Mouse (Mus musculus): Measurements from ENCODE around the gene C130073F10Rik.
"Not testable (repeated sequence)": the region's sequence is repeated elsewhere in the genome, so short reads cannot be mapped to it uniquely, and the experiment has no call there.

The C130073F10Rik gene

GRCm38 (mm10) chr4:101893656-101894420 is at the start of gene C130073F10Rik:
Gene C130073F10Rik, minus strand, starts transcription at chr4:101893789.
- no peak for DNase-seq

- DNase-seq: not testable (repeated sequence)
Observed at GRCm38 (mm10) chr4:101940107-101940506, 46.5 kb upstream of the C130073F10Rik start, which contains the start of gene Gm12794. Gene Gm12794, plus strand, starts transcription at chr4:101940407.

DNA sequence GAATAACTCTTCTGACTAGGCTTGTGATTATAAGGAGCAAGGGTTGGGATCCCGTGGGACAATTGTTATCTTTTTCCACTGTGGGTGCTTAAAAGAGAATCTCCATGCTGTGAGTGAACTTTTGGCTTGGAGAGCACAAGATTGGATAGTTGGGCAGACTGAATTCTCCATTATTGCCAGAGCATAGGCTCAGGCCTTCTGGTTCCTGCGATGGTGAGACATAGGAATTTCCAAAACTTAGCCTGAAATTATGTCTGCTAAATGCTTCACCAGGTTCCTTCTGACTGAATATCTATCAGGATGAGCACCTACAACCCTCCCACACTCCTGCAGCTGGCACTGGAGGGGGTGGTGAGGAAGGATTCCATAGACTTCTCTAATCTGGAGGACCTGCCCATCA is 15.2 kb upstream of the C130073F10Rik start, which contains the start of gene Gm12800:
Gm12800 (plus strand) TSS at position 301 of the 400 bp plus-strand sequence.
- DNase-seq: not testable (repeated sequence)

DNA sequence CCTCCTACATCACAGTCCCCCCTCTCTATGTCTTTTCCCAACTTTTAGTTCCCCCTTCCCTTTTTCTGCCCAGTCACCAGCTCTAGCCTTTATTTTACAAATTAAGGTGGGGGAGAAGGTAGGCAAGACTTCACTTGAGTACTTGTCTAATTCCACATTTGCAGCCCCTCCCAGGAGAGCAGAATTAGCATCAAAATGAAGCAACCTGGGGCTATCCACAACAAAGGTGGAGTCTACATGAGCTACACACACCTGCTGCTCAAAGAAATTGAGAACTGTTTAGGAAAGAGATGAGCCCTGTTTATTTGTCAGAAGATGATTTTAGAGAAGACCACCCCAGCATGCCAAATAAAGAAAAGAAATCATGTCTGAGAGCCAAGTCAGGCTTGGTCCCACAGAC is 4.2 kb downstream of the C130073F10Rik start:
- DNase-seq: no peak

DNA sequence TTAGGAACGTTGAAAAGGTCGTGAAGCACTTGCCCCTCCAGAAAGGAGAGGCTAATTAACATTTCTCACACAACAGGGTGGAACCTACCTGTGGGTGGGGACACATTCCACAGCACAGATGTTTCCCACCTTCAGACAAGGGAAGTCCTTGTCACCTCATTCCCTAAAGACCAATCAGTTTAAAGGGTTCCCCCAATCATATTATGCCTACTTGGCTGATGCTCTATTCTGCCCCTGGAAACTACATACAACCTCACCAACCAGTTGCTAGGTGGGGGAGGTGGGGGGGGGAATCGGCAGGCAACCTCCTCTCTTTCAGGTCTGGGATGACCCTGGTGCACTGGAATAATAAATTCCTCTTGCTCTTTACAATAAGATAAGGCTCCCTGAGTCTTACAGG is 9.9 kb downstream of the C130073F10Rik start:
- DNase-seq: no peak

GRCm38 (mm10) chr4:101875687-101876086 is 17.9 kb downstream of the C130073F10Rik start:
- DNase-seq: not testable (repeated sequence)

- not testable (repeated sequence) for DNase-seq
Observed at GRCm38 (mm10) chr4:101872031-101872430, 21.6 kb downstream of the C130073F10Rik start.

- DNase-seq: no peak
Observed at GRCm38 (mm10) chr4:101862289-101862688, 31.3 kb downstream of the C130073F10Rik start.

GRCm38 (mm10) chr4:101860873-101861272 is 32.7 kb downstream of the C130073F10Rik start:
- peak in 1 of 2 experiments; percentile 8 for DNase-seq

- no peak for DNase-seq
Observed at GRCm38 (mm10) chr4:101850908-101851307, 42.7 kb downstream of the C130073F10Rik start.

- not testable (repeated sequence) for DNase-seq
Observed at GRCm38 (mm10) chr4:101843923-101844322, 49.7 kb downstream of the C130073F10Rik start, which contains the start of gene B020004J07Rik. Gene B020004J07Rik, minus strand, starts transcription at chr4:101844023.

All from lung, postnatal 4 days (tissue).